Mouse (Mus musculus) lung, embryonic 15.5 days (tissue): ENCODE measurements around the gene Nek2. TPM values are rescaled to one million over a fixed set of nuclear protein-coding genes. Genes with fewer than 3 reads are reported as not detected.

Source experiments
- ATAC-seq: fragments of 200-750 bp; cut with Nextera tagmentation; 2 replicates; pipeline ENCODE4 v1.8.0; 2017; ENCODE audit warnings: moderate number of reproducible peaks, borderline replicate concordance; ENCODE audit not compliant: low FRiP score, low TSS enrichment; ENCODE audit errors: extremely low read depth
- H3K27ac ChIP-seq: fragments of 300-500 bp; sonication (generic); 2 replicates; pipeline ENCODE4 v1.5.1; 2015; ENCODE audit warnings: moderate library complexity, mild to moderate bottlenecking, inconsistent platforms
- H3K27me3 ChIP-seq: fragments of 300-500 bp; sonication (generic); 2 replicates; pipeline ENCODE4 v1.6.1; 2015; ENCODE audit warnings: inconsistent platforms
- H3K36me3 ChIP-seq: fragments of 300-500 bp; sonication (generic); 2 replicates; pipeline ENCODE4 v1.6.1; 2015; ENCODE audit warnings: inconsistent platforms
- H3K4me1 ChIP-seq: fragments of 300-500 bp; sonication (generic); 2 replicates; pipeline ENCODE4 v1.6.1; 2015; ENCODE audit warnings: inconsistent platforms
- H3K4me2 ChIP-seq: fragments of 300-500 bp; sonication (generic); 2 replicates; pipeline ENCODE4 v1.6.1; 2015; ENCODE audit warnings: inconsistent platforms, mild to moderate bottlenecking, moderate library complexity
- H3K4me3 ChIP-seq: fragments of 300-500 bp; sonication (generic); 2 replicates; pipeline ENCODE4 v1.5.1; 2015; ENCODE audit warnings: mild to moderate bottlenecking, inconsistent platforms
- H3K9ac ChIP-seq: fragments of 300-500 bp; sonication (generic); 2 replicates; pipeline ENCODE4 v1.6.1; 2015; ENCODE audit warnings: inconsistent platforms
- H3K9me3 ChIP-seq: fragments of 300-500 bp; sonication (generic); 2 replicates; pipeline ENCODE4 v1.6.1; 2016; ENCODE audit warnings: inconsistent platforms
- WGBS: fragments of 180-500 bp; shearing (Covaris S2); methylation state at CpG from one replicate; pipeline ENCODE4 v1.1.7; 2015; 5-methylcytosine and 5-hydroxymethylcytosine counted together
- polyA plus RNA-seq: library from polyadenylated mRNA; unstranded; fragments of >200 nt; fragmentation: Nextera tagmentation; extraction: Ambion mirVana; gene quantifications from 2 replicates; pipeline ENCODE4 v1.2.1, GENCODE M21; 2015

Gene Nek2
- polyA plus RNA-seq, 1 experiment from 2014 or later: 53.9 TPM

GRCm38 (mm10) chr1:191802093-191802819 lies 19.0 kb upstream of the Nek2 start:
- Histone ChIP-seq H3K9ac (no peak overlapping the region), H3K4me1 (peaks cover 4% of the 10 kb centered on the region), H3K27ac (0 out of 2 replicates have a peak overlapping the region, but pooled peaks have one; percentile 30), H3K4me3 (no peak overlapping the region), H3K9me3 (no peaks in the 10 kb centered on the region), H3K4me2 (peak overlapping the region; percentile 17), H3K27me3 (no peaks in the 10 kb centered on the region), H3K36me3 (no peaks in the 10 kb centered on the region)
- no peak for ATAC-seq
- WGBS: 54% methylated on average over 9 of the region's 9 CpGs

DNA sequence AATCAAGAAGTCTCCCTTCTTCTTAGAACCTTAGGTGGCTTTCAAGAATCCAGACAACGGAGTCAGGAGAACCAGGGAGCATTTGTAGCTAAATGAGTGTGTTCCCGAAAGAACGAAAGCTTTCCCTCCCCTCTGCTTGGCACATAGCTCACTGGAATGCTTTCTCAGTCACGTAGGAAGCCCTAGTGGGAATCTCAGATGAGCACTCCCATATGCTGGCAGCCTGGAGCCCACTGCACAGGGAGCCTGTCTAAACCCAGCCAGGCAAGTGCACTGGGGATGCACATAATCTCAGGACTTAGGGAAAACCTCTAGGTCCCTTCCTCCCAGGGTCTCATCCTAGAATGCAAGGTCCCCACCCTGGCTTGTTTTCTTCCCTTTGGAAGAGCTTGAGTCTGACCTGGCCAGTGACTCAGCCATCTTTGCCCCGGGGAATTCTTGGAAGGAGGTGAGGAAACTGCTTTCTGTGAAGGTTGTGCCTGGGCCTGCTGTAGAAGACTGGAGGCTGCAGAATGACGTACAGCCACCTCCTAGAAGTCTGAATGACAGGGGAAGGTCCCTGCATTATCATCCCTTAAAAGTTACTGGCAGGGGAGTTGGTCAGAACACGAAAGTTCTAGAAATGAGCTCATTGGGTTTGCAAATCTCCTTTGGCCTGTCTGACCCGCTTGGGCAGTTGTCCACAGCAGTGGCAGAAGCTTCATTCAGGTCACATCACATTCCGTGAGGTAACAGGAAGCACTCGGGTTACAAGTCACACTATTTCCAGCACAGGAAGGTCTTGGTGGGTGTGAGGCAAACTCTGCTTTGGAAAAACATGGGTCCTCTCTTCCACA lies 18.2 kb upstream of the Nek2 start:
- no peak for ATAC-seq
- peak overlapping the region; percentile 30; the same call in 1 of the 2 replicates for H3K27ac ChIP-seq
- H3K27me3 ChIP-seq: no peaks in the 10 kb centered on the region
- H3K9me3 ChIP-seq: no peaks in the 10 kb centered on the region
- H3K9ac ChIP-seq: no peak overlapping the region
- H3K4me1 ChIP-seq: peaks cover 4% of the 10 kb centered on the region
- peak overlapping the region; percentile 17 for H3K4me2 ChIP-seq
- no peaks in the 10 kb centered on the region for H3K36me3 ChIP-seq
- H3K4me3 ChIP-seq: no peak overlapping the region
- WGBS: 41% methylated on average over 10 of the region's 10 CpGs

DNA sequence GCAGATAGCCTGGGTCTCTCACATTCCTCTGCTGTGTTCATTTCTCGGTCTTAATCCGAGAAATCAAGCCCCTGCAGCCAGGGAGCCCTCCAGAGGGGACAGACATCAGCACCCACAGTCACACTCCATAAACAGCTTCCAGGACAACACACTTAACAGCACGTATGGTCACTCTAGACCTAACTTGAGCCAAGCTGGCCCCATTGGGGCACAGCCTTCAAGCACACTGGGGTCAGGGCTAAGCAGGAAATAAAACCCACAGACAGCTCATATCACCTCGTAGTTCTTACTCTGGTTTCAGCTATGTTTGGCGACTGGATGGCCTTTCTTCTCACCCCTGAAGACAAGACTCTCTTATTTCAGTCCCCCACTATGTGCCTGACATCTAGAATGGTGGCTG lies 16.5 kb upstream of the Nek2 start:
- Histone ChIP-seq H3K9ac (no peak overlapping the region), H3K27me3 (no peaks in the 10 kb centered on the region), H3K4me1 (peaks cover 8% of the 10 kb centered on the region), H3K27ac (no peak overlapping the region), H3K36me3 (no peaks in the 10 kb centered on the region), H3K4me3 (no peak overlapping the region), H3K4me2 (no peak overlapping the region), H3K9me3 (no peaks in the 10 kb centered on the region)
- 39% methylated on average over 5 of the region's 5 CpGs for WGBS
- no peak for ATAC-seq

GRCm38 (mm10) chr1:191805788-191806187 lies 15.5 kb upstream of the Nek2 start:
- no peak overlapping the region for H3K4me2 ChIP-seq
- no peaks in the 10 kb centered on the region for H3K36me3 ChIP-seq
- no peak overlapping the region for H3K4me3 ChIP-seq
- H3K4me1 ChIP-seq: peaks cover 8% of the 10 kb centered on the region
- H3K27ac ChIP-seq: no peak overlapping the region
- 53% methylated on average over 6 of the region's 6 CpGs for WGBS
- ATAC-seq: no peak
- no peaks in the 10 kb centered on the region for H3K27me3 ChIP-seq
- no peaks in the 10 kb centered on the region for H3K9me3 ChIP-seq
- H3K9ac ChIP-seq: no peak overlapping the region

DNA sequence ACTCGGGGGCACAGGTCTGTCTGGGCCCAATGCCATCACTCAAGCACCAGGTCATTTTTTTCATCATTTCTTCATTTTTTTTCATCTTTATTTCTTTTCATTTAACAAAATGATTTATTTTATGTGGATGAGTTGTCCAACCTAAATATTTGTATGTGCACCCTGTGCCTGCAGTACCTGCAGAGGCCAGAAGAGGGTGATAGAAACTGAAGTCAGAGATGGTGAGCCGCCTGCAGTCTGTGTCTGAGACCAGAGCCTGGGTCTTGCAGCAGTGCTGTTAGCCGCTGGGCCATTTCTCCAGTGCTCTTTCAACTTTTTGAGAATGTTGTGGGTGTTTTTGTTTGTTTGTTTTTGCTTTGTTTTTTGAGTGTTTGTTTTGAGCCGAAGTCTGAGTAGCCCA lies 14.5 kb upstream of the Nek2 start:
- Histone ChIP-seq H3K4me1 (peaks cover 8% of the 10 kb centered on the region), H3K4me3 (no peak overlapping the region), H3K4me2 (no peak overlapping the region), H3K36me3 (no peaks in the 10 kb centered on the region), H3K9me3 (no peaks in the 10 kb centered on the region), H3K9ac (no peak overlapping the region), H3K27ac (no peak overlapping the region), H3K27me3 (no peaks in the 10 kb centered on the region)
- WGBS: 88% methylated on average over 4 of the region's 4 CpGs
- no peak for ATAC-seq

DNA sequence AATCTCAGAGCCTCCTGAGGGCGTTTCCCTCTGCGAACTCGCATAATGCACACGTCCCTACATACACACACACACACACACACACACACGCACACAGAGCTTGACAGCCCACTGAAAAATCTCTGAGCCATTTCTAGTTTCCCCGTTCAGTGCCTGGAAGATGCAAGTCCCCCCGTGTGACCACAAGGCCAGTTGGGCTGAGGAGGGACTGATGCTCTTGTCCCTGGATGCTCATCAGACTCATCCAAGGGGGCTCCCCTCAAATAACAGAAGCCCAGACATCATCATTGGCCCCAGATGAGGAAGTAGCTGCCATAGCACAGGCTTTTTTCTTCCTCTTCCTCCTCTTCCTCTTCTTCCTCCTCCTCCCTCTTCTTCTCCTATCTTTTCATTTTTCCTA lies 13.3 kb upstream of the Nek2 start:
- ATAC-seq: no peak
- H3K9me3 ChIP-seq: no peaks in the 10 kb centered on the region
- H3K4me3 ChIP-seq: no peak overlapping the region
- no peaks in the 10 kb centered on the region for H3K27me3 ChIP-seq
- no peak overlapping the region for H3K4me2 ChIP-seq
- 74% methylated on average over 7 of the region's 7 CpGs for WGBS
- H3K4me1 ChIP-seq: peaks cover 4% of the 10 kb centered on the region
- no peaks in the 10 kb centered on the region for H3K36me3 ChIP-seq
- no peak overlapping the region for H3K9ac ChIP-seq
- H3K27ac ChIP-seq: no peak overlapping the region

- Histone ChIP-seq H3K4me3 (no peak overlapping the region), H3K4me1 (0 out of 2 replicates have a peak, but pooled peaks cover 3% of the 10 kb centered on the region), H3K4me2 (no peak overlapping the region), H3K9me3 (no peaks in the 10 kb centered on the region), H3K27me3 (no peaks in the 10 kb centered on the region), H3K36me3 (no peaks in the 10 kb centered on the region), H3K9ac (no peak overlapping the region), H3K27ac (no peak overlapping the region)
- WGBS: 63% methylated on average over 12 of the region's 12 CpGs
- peak; percentile 66; the same call in 1 of the 2 replicates for ATAC-seq
These were observed 12.5 kb upstream of the Nek2 start for GRCm38 (mm10) chr1:191808688-191809223.

DNA sequence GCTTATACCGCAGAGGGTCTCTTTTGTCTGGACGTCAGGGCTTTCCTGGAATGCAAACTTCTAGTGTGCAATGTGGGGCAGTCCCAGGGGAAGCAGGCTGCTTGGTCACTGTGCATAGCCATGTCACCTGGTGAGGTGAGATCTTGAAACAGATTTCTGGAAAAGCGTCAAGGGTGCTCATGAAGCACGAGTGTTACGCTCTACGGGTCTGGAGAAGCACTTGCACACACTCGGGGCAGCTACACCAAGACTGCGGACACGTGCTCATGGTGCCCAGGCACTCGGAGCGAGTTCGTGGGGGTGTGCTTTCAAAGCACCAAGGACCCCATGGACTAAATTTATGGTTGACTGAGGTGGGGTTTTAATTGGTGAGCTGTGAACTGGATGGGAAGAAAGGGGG lies 9.5 kb upstream of the Nek2 start:
- H3K4me3 ChIP-seq: no peak overlapping the region
- H3K4me1 ChIP-seq: 0 out of 2 replicates have a peak, but pooled peaks cover 3% of the 10 kb centered on the region
- no peak overlapping the region for H3K9ac ChIP-seq
- no peaks in the 10 kb centered on the region for H3K36me3 ChIP-seq
- no peak overlapping the region for H3K4me2 ChIP-seq
- 69% methylated on average over 12 of the region's 12 CpGs for WGBS
- H3K27me3 ChIP-seq: no peaks in the 10 kb centered on the region
- H3K27ac ChIP-seq: no peak overlapping the region
- H3K9me3 ChIP-seq: no peaks in the 10 kb centered on the region
- ATAC-seq: no peak

DNA sequence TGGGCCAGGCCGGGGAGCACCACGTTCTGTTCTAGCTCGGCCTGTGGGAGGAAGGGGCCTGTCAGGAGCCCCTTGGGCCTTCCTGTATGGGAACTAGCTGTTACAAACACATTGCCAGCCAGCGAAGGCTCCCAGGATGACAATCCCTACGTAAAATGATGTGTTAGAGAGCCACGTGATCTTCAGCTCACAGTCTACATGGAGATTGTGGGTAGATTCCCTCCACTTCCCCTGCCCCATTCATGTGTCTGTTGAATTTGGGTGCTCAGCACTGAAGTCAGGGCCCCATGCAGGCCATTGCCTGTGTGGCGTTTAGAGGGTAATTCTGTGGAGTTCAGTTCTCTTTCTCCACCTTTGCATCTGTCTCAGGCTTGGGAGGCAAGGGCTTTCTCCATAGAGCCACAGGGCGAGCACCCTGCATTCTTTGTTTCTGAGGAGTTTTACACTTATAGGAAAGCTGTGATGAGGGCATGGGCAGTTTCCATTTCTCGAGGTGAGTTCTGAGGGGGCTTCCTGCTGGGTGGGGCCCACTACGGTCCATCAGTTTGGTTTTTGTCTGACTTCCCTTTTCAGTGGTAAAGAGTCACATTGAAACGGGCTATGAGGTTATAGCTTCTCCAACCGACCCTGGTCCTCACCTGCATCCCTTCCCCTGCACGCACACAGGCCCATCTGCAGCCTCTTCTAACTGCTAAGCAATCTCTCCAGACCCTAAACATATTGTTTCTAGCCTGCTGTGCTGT lies 8.1 kb upstream of the Nek2 start:
- ATAC-seq: no peak
- Histone ChIP-seq H3K9me3 (no peaks in the 10 kb centered on the region), H3K4me3 (no peak overlapping the region), H3K4me1 (peaks cover 7% of the 10 kb centered on the region; the same call in 1 of the 2 replicates), H3K9ac (no peak overlapping the region), H3K27me3 (no peaks in the 10 kb centered on the region), H3K27ac (no peak overlapping the region), H3K36me3 (no peaks in the 10 kb centered on the region), H3K4me2 (no peak overlapping the region)
- WGBS: 73% methylated on average over 13 of the region's 13 CpGs

DNA sequence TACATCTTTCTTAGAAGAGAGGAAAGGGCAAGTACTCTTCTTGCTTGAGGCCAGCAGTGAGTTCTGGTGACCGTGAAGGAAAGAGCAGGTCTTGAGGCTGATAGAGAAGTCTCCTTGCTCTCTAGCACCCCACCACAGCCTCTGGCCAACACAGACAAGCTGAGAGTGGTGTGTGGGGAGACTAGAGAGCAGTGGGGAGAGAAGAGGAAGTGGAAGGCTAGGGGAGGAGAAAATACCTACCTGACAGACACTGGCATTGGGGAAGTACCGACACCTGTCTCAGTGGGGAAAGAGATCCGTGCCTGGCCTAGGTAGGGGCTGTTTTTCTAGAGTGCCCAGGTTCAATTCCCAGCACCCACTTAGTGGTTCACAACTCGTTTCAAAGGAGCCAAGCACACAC lies 7.0 kb upstream of the Nek2 start:
- H3K4me3 ChIP-seq: no peak overlapping the region
- no peak for ATAC-seq
- H3K36me3 ChIP-seq: no peaks in the 10 kb centered on the region
- no peak overlapping the region for H3K4me2 ChIP-seq
- H3K9me3 ChIP-seq: no peaks in the 10 kb centered on the region
- H3K27me3 ChIP-seq: no peaks in the 10 kb centered on the region
- peaks cover 4% of the 10 kb centered on the region; the same call in 1 of the 2 replicates for H3K4me1 ChIP-seq
- no peak overlapping the region for H3K27ac ChIP-seq
- H3K9ac ChIP-seq: no peak overlapping the region
- 69% methylated on average over 4 of the region's 4 CpGs for WGBS

DNA sequence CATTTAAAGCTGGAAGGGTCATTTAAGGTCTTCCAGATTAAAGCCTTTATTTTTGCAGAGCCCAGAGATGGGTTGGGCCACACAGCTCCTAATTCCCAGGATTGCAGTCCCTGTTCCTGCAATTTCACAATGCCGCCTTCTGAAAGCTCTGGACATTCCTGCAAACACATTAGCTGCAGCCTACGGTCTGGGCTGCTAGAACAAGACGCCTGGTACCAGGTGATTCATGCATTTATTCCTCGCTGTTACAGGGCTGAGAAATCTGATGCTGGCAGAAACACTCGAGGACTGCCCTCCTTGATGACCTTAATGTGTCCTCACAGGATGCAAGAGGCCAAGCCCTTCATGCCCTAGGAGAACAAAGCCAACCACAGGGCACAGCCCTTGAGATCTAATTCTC lies 6.3 kb upstream of the Nek2 start:
- H3K27ac ChIP-seq: no peak overlapping the region
- no peaks in the 10 kb centered on the region for H3K36me3 ChIP-seq
- WGBS: 31% methylated on average over 5 of the region's 5 CpGs
- no peak overlapping the region for H3K4me3 ChIP-seq
- peaks cover 3% of the 10 kb centered on the region; the same call in 1 of the 2 replicates for H3K4me1 ChIP-seq
- H3K9ac ChIP-seq: no peak overlapping the region
- H3K27me3 ChIP-seq: no peaks in the 10 kb centered on the region
- no peak for ATAC-seq
- no peaks in the 10 kb centered on the region for H3K9me3 ChIP-seq
- H3K4me2 ChIP-seq: no peak overlapping the region
